Mouse (Mus musculus): Measurements from ENCODE around the gene Gm49340. TPM values are rescaled to one million over a fixed set of nuclear protein-coding genes. Genes with fewer than 3 reads are reported as not detected.

Gene Gm49340
- total RNA-seq, 2 experiments from 2014 or later, result not detected

Other genes with a start within 250 kb of the Gm49340 start
- gene Itgae, start 239.2 kb upstream of the Gm49340 start, total RNA-seq (2021), result under 1 TPM; 0.11 to 0.32 TPM
- 1 to 10 TPM; 1.2 to 1.7 TPM for gene Haspin, start 191.4 kb upstream of the Gm49340 start, total RNA-seq (2021)
- 1 to 10 TPM; 1.5 to 1.7 TPM for gene P2rx5, start 169.3 kb upstream of the Gm49340 start, total RNA-seq (2021)
- 10 to 100 TPM; 69.1 to 79.6 TPM for gene Emc6, start 152.7 kb upstream of the Gm49340 start, total RNA-seq (2021)
- 10 to 100 TPM; 21.5 to 23.9 TPM for gene Tax1bp3, start 152.7 kb upstream of the Gm49340 start, total RNA-seq (2021)
- 10 to 100 TPM; 18.3 to 18.6 TPM for gene Ctns, start 130.7 kb upstream of the Gm49340 start, total RNA-seq (2021)
- 1 to 10 TPM; 2.7 to 2.8 TPM for gene Shpk, start 130.3 kb upstream of the Gm49340 start, total RNA-seq (2021)
- under 1 TPM; 0.09 to 0.25 TPM for gene Trpv1, start 95.4 kb upstream of the Gm49340 start, total RNA-seq (2021)
- under 1 TPM; 0.32 to 0.42 TPM for gene Trpv3, start 62.4 kb upstream of the Gm49340 start, total RNA-seq (2021)
- gene Aspa, start 145 bp upstream of the Gm49340 start, total RNA-seq (2021), result 1 to 10 TPM; 2.5 to 3.7 TPM
- not detected for gene Spata22, start within 50 bp of the Gm49340 start, total RNA-seq (2021)
- gene Olfr20, start 21.0 kb downstream of the Gm49340 start, total RNA-seq (2021), result not detected
- gene Olfr376, start 41.5 kb downstream of the Gm49340 start, total RNA-seq (2021), result not detected
- gene Olfr1, start 69.9 kb downstream of the Gm49340 start, total RNA-seq (2021), result not detected
- not detected for gene Olfr378, start 98.7 kb downstream of the Gm49340 start, total RNA-seq (2021)
- gene Olfr380, start 127.8 kb downstream of the Gm49340 start, total RNA-seq (2021), result not detected
- gene Olfr381, start 161.9 kb downstream of the Gm49340 start, total RNA-seq (2021), result not detected
- not detected for gene Olfr382, start 187.5 kb downstream of the Gm49340 start, total RNA-seq (2021)

Data from layer of hippocampus, postnatal 10 days (tissue).